Mouse (Mus musculus) bone marrow, adult 2 months (tissue): ENCODE measurements around the gene Hils1.

Source experiments
- CTCF ChIP-seq: fragments of 200-500 bp; IDR thresholded peaks from 2 replicates; pipeline ENCODE4 v1.5.1; 2011; ENCODE audit warnings: low read length, control low read depth; ENCODE audit not compliant: control insufficient read depth, insufficient read depth
- POLR2A ChIP-seq: fragments of 200-500 bp; IDR thresholded peaks from 2 replicates; pipeline ENCODE4 v1.6.1; 2011; ENCODE audit warnings: low read depth, mild to moderate bottlenecking, control low read depth, low read length, borderline replicate concordance; ENCODE audit not compliant: control insufficient read depth

DNA sequence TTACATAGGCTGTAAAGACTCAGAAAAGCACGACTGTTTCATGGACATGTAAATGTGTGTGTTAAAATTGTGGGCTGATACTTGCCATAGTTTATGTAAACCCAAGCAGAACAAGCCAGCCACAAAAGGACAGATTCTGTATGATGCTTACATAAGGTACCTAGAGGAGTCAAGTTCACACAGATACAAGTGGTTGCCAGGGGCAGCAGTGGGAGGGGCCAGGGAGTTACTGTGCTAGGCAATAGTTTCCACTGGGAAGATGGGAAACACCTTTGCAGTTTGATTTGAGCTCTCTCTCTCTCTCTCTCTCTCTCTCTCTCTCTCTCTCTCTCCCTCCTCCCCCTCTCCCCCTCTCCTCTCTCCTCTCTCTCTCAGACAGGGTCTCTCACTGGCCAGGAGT is 17.7 kb downstream of the Hils1 start:
- TF ChIP-seq CTCF (no peak), POLR2A (no peak)
